Mouse (Mus musculus): ENCODE data around the gene Rars2.

GRCm38 (mm10) chr4:34680530-34680929 is 65.8 kb downstream of the Rars2 start:
- no peak for TF ChIP-seq POLR2A (IDR thresholded peaks at IDR 0.05; ENCODE audit: extremely low read depth, insufficient read depth, low read length)
- TF ChIP-seq CTCF (IDR thresholded peaks at IDR 0.05; ENCODE audit: extremely low read depth, insufficient read depth, low read length), result no peak

All from cortical plate, adult 2 months (tissue).